Mouse (Mus musculus): ENCODE results near the gene Pabpn1.

GRCm38 (mm10) chr14:54866268-54866667 lies 26.0 kb upstream of the Pabpn1 start:
- TF ChIP-seq POLR2AphosphoS5 (IDR thresholded peaks at IDR 0.05; ENCODE audit: insufficient replicate concordance, low read depth, low read length) = no peak
- no peak for TF ChIP-seq CTCF (IDR thresholded peaks at IDR 0.05; ENCODE audit: low read depth, low read length)
- TF ChIP-seq GATA1 (IDR thresholded peaks at IDR 0.05; ENCODE audit: borderline replicate concordance, low read length) = no peak
- no peak for TF ChIP-seq TAL1 (conservative IDR thresholded peaks at IDR 0.05; ENCODE audit: low read depth, low read length)
